Mouse (Mus musculus) neural tube, embryonic 14.5 days (tissue): ENCODE measurements around the gene Tmpo. TPM values are rescaled to one million over a fixed set of nuclear protein-coding genes. Genes with fewer than 3 reads are reported as not detected.

ENCODE experiments used
- polyA plus RNA-seq: library from polyadenylated mRNA; unstranded; fragments of >200 nt; fragmentation: Nextera tagmentation; extraction: Ambion mirVana; gene quantifications from 2 replicates; pipeline ENCODE4 v1.2.1, GENCODE M21; 2014

Gene Tmpo
- polyA plus RNA-seq, 1 experiment from 2014 or later = 96.1 TPM

Other genes with a start within 250 kb of the Tmpo start
- gene Apaf1, start 98.5 kb downstream of the Tmpo start, polyA plus RNA-seq = 20.4 and 23.2 TPM in 2 replicates
- 18.7 and 22.1 TPM in 2 replicates for gene Ikbip, start 98.4 kb downstream of the Tmpo start, polyA plus RNA-seq
- gene Slc25a3, start 57.3 kb downstream of the Tmpo start, polyA plus RNA-seq = 653 and 701 TPM in 2 replicates